Mouse (Mus musculus) WW6 (cell line): ENCODE measurements around the gene Sox14.

Source experiments
- DNase-seq: peaks from one replicate; pipeline ENCODE4 v3.0.0-alpha.2; 2013; ENCODE audit warnings: low read depth, low spot score

The Sox14 gene

GRCm38 (mm10) chr9:99875618-99876372, at the start of gene Sox14:
Gene Sox14, minus strand, starts transcription at chr9:99876170.
- DNase-seq = no peak

DNA sequence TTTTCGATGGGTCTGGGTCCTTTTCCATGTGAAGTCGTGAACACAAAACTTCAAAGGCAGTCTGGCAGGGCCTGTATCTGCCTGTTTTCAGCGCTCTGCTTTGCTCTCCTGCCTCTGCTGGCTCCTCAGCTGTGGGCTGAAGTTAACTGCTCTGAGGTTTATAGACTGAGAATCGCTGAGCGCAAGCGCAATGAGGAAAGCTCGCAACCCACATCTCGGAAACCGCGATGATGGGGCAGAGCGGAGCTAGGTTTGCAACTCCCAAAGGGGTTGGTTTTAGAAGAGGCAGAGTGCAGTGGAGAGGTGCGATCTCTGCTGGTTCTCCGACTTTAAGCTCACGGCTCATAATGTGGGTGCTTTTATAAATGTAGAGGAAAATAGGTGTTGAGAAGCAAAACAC, 3.3 kb upstream of the Sox14 start:
- no peak for DNase-seq

GRCm38 (mm10) chr9:99878588-99878987, 2.6 kb upstream of the Sox14 start:
- DNase-seq = no peak

GRCm38 (mm10) chr9:99877056-99877546, 1.1 kb upstream of the Sox14 start:
- no peak for DNase-seq

DNA sequence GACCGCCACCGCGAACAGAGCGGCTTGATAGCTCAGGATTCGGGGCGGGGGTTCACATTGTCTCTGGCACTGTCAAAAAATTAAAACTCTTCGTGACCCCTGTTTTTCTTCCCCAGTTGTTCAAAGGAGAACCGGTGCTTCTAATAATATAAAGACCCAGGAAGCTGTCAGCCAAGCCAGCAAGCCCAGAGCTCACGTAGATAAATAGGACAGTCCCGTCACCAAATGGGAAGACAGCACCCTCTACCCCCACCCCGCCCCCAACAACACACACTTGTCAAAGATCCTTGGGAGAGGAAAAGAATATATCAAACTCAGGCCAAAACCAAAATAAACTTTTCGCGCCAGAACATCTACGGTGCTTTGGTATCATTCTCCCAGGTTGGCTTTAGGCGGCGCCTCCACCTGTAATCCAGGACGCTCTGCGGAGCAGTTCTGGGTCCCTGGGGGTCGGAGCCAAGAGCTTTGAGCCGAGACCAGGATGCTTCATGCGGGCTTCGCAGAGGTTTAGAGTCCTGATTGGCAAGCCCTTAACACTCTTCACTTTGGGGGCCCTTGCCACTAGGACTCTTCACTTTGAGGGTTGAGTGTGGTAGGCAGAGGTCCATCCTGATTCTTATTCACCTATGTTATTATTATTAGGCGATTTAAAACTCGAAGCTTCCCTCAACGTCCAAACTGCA, 544 bp upstream of the Sox14 start:
- DNase-seq = no peak

DNA sequence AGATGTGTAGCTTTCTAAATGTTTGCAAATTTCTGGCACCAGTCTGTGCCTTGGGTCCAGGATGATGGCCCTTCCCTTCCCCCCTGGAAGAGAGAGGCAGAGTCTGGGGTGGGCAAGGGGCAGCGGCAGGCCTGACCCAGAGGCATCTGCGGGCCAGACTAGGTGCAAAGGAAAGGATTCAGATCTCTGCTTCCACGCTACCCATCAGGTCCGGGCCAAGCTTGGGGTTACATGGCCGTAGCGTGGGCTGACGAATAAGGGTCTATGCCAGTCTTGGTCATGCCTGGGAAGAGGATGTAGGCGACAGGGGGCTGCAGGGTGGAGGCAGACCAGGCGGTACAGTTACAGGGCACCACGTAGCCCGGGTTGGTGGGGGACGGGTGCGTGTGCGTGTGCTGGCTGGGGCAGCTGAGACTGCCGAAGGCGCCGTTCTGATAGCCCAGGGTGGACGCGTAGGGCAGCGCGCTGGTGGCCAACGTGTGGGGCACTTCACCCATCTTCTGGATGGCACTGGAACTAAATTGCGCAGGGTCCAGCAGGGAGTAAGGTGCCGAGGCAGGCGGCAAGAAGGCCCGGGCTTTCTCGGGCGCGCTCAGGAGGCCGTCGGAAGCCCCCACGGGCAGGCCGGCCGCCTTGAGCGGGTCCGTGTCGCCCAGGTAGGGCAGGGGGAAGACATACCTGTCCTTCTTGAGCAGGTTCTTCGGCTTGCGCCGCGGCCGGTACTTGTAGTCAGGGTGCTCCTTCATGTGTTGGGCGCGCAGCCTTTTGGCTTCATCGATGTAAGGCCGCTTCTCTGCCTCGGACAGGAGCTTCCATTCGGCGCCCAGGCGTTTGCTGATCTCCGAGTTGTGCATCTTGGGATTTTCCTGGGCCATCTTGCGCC, 994 bp downstream of the Sox14 start:
- DNase-seq = no peak

- DNase-seq = no peak
Measured at GRCm38 (mm10) chr9:99873721-99874120, 2.2 kb downstream of the Sox14 start.

DNA sequence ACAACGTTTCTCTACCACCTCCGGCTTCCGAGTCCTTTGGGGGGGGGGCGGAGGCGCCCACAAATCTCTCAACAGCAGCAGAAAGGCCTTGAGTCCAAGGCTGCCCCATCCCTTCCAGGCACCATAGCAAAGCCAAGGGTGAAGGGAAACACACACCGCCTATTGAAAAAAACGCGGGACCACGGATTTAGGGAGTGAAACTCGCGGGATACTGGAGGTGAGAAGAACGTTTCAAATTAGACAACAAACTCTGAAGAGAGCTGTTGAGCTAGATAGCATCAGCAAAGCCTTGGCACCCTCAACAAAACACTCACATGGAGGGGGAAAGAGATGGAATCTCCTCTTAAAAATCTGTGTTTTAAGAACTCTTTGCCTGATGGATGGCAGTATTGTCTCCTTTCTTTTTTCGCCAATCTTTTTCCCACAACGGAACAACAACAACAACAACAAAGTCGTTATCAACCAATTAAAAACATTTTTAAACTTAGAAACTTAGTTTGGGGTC, 2.8 kb downstream of the Sox14 start:
- DNase-seq = no peak

DNA sequence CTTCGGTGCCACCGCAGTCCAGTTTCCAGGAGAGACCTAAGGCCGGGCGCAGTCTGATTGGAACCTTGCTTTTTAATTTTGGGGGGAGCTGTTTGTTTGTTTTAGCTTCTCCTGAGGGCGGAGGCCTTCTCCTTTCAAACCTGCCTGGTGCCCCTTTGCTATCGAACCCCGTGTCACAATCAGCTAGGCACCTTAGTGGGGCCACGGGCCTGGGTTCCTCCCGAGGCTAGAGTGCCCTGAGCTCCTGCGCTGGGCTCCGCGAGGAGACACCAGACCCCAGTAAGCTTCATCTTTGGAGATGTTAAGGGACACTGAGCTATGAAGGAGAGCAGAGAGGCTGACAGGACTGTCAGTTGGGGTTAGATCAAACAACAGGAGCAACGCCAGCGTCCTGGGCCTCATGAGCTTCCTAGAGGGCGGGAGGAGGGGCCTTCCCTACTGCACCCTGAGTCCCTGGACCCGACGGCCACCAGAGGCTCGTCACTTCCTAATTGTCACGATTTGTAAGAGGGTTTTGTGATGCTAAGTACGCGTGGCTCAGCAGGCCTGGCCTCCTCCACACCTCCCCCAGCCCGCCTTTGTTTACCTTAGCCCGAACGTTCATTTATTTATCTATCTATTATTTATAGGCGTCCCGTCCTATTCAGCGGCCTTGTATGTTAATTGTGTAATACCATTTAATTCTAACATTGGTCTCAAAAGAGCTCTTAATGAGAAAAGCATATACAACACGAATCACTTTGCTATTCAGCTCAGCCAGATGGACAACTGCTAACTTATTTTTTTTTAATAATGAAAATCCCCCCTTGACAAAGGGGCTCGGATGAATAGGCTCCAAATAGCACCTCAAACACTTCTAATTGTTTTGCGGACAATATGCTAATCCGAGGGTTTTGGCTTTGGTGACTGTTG, 3.5 kb downstream of the Sox14 start:
- DNase-seq = no peak

GRCm38 (mm10) chr9:99871556-99872203, 4.3 kb downstream of the Sox14 start:
- no peak for DNase-seq

GRCm38 (mm10) chr9:99870780-99871555, 5.0 kb downstream of the Sox14 start:
- DNase-seq = no peak

GRCm38 (mm10) chr9:99869936-99870779, 5.8 kb downstream of the Sox14 start:
- DNase-seq = no peak

DNA sequence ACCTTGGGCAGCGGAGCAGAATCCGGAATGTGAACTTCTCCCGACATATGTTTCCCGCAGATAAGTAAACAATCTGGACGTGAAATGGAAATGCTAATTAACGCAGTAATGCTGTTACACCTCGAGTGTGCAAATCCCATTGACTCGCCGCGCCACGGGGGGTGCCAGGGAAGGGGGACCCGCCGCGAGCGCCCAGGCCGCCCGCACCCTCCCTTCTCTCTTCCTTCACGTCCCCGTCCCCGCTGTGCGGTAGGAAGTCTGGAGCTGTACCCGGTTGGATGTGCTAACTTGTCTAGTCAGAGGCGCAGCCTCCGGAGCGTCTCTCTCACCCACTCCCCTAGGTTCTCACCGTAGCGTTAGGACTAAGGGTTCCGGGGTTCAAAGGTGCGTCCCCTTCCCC, 6.7 kb downstream of the Sox14 start:
- no peak for DNase-seq

- DNase-seq = no peak
Measured at GRCm38 (mm10) chr9:99868606-99869005, 7.4 kb downstream of the Sox14 start.

DNA sequence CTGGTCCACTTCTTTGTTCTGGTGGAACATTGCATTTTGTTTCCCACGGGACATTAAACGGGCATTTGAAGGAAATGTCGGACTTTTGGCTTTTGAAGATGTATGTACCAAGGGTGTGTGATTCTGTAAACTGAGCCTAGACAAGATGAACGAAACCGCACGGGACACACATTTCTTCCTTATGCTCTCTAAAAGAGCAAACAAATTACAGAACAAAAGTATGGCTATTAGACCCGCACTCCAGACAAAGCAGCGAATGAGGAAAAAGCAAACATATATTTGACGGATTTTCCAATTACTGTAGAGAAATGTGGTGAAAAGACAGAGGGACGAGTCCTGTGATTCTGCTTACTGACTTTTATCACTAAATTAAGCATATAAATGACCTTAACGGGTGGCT, 7.9 kb downstream of the Sox14 start:
- no peak for DNase-seq

- DNase-seq = no peak
Measured at GRCm38 (mm10) chr9:99862936-99863335, 13.0 kb downstream of the Sox14 start.

- DNase-seq = no peak
Measured at GRCm38 (mm10) chr9:99854486-99854885, 21.5 kb downstream of the Sox14 start.

DNA sequence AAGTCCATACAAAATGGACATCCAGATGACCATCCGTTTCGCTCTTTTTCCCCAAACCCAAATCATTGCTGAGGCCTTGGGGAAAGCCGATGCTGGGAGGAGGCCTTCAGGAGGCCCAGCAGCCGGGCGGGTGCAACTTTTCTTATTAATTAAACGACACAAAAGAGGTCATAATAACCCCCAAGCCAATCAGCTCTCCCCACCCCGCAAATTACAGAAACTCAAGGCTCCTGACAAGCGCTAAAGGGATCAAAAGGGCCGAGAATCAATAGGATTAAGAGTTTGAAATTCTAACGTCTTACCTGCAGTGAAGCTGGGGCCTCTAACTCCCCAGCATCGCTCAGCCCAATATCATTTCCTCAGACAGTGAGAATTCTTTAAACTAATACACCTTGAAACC, 22.6 kb downstream of the Sox14 start:
- DNase-seq = no peak

GRCm38 (mm10) chr9:99850354-99850753, 25.6 kb downstream of the Sox14 start:
- no peak for DNase-seq
